Mouse (Mus musculus): ENCODE results near the gene Igsf9.

The Igsf9 gene

DNA sequence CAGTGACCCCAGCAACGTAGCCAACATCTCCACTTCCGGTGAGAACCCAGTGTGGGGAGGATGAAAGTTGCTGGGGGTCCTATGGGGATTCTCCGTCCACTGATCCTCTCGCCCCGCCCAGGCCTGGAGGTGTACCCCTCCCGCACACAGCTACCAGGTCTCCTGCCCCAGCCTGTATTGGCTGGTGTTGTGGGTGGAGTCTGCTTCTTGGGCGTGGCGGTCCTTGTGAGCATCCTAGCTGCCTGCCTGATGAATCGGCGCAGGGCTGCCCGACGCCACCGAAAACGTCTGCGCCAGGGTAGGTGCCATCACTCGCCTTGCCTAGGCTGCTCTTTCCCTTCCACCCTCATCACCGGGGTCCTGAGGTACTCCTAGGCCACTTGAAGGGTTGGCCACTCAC lies 14.4 kb downstream of the Igsf9 start:
- no peak for DNase-seq (ENCODE audit: low spot score)

DNA sequence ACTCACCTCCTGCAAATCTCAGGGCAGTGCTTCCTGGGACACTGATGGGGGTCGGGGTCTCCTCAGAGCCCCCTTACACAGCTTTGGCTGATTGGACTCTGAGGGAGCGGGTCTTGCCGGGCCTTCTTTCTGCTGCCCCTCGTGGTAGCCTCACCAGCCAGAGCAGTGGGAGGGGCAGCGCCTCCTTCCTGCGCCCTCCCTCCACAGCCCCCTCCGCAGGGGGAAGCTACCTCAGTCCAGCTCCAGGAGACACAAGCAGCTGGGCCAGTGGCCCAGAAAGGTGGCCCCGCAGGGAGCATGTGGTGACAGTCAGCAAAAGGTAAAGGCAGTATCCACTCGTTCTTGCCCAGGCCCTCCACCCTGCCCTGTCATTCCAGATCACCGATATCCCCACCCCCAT lies 15.8 kb downstream of the Igsf9 start:
- DNase-seq (ENCODE audit: low spot score) = no peak

DNA sequence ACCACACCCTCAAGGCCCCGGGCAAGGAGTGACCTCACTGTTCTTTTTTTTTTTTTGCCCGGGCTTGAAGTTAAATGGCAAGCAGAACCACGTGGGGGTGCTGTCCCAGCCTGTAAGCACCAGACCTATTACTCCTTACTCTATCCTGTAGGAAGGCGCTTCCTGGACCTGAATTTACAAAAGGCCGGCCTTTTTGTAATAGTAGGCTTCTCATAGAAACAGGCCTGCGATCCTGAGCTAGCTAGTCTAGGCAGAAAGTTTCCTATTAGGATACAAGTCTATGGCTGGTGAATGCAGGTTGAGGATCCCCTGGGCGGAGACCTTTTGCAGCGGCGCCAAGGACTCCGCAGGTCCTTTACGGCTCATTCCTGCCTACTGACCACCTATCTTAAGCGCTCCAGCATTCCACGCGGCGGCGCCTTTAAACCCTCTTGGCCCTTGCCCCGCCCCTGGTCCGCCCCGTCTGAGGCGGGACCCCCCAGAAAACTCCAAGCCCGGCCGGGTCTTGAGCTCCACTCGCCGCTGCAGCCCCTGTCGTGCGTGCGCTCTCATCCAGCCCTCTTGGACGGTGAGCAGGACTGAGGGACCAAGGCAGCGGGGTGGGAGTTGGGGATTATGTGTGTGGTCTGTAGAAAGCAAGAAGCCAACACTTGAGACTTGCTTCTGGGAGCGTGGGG lies 18.3 kb downstream of the Igsf9 start, which contains the start of gene Tagln2:
Gene Tagln2, plus strand, starts transcription at position 283 of the 677 bp plus-strand sequence.
- peak; percentile 93 for DNase-seq (ENCODE audit: low spot score)

DNA sequence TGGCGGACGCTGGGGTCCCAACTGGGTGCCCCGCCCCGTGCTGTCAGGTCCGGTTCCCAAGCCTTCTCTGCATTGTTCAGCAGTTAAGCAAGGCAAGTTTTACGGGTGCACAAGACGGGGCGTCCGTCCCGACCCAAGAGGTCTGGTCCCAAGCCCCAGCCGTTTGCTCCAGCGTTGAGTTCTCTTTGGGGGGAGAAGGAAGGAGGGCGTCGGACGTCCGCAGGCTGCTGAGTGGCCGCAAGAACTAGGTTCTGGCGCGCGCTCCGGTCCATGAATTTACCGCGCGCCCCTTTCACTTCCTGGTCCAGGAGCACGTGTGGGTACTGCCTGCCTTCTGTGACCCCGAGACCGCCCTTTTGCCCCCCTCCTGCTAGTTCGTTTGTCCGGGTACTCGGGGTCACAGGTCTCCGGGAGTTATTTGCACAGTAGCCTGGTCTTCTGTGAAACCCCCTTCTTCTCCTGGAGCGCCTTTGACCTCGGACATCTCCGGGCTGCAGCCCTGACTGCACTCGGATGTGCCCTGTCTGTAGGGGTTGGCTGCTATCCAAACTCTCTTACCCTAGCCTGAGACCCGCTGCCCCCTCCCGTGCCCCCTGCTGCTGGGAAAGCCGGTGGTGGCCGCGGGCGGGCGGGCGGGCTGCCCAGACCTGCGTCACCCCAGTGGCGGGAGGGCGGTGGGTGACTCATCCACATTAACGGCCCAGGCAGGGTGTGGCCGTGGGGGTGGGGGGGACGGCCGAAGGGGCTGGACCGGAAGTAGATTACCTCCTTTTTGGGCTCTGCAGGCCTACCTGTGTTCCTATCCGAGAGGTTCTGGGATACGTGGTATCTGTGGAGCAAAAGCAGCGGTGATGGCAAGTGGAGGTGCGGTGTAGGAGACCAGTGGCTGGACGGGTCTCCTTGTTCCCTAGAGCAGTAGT lies 19.1 kb downstream of the Igsf9 start:
- DNase-seq (ENCODE audit: low spot score) = peak; percentile 84

DNA sequence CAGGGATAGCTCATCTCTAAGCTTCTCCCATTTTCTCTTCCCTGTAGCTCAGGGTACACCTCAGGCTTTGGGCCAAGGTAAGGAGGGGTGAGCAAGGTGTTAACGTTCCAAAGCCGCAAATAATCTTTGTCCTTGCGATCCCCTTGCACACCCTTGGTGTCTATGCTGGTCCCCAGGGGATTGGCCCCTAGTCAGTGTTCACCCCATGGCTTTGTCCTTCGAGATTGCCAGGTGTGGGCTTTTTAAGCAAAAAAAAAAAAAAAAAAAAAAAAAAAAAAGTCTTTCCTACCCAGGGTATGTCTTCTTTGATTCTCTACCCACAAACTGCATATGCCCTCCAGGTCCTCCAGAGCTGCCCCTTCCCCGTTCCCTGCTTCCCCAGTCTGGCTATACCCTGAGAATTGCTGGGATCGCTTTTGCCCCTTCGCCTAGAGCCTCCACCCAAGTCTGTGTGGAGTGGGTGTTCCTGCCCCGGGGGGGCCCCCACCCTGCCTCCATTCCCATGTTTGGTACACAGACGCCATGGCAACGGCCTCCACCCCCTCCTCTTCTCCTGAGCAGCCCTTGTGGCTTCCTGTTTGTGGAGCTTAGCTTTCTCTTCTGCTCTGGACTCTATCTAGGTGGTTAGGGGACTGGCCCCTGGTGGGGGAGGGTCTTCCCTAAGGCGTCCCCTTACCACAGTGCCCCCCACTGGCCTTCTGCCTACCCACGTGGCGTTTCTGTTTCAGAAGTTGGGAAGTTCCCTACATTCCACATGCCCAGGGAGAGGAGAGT lies 20.0 kb downstream of the Igsf9 start:
- DNase-seq (ENCODE audit: low spot score) = peak; percentile 81

DNA sequence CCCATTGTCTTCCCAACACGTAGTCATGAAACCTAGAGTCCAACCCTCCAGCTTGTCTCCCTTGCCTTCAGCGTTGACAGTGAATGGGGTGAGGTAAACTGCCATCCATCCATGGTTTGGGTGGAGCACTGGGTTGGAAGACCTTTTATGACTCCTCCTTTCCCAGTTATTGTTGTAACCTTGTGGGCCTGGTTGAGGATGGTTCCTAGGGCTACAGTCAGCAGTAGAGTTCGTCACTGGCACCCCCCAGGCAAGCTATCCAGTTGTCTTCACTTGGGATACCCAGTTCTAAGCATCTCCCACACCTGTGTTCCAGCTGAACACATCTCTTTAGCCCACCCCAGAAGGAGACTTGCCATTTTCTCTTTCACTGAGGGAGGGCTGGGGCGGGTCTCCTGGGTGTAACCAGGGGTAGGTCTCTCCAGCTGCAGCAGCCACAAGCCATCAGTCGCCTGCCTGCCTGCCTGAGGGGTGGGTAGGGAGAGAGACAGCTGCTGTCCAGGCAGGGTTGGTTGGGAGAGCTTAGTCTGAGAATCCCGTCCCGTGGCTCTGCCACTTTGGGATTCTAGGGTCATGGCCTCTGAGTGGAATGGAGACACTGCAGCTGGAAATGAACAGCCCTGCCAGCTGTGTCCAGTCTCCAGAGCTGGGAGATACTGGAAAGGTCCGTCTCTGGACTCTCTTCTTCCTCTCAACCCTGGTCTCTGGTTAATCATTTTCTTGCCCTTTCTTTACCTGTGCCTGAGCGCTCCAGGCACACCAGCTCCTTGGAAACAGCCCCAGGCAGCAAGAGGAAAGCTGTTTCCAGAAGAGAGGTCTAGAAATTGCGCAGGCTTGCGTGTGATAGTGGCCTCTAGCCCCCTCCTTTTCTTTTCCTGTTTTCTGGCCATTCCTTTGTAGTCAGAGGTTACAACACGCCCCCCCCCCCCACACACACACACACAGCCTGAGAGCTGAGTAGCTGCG lies 20.8 kb downstream of the Igsf9 start:
- peak; percentile 74 for DNase-seq (ENCODE audit: low spot score)

DNA sequence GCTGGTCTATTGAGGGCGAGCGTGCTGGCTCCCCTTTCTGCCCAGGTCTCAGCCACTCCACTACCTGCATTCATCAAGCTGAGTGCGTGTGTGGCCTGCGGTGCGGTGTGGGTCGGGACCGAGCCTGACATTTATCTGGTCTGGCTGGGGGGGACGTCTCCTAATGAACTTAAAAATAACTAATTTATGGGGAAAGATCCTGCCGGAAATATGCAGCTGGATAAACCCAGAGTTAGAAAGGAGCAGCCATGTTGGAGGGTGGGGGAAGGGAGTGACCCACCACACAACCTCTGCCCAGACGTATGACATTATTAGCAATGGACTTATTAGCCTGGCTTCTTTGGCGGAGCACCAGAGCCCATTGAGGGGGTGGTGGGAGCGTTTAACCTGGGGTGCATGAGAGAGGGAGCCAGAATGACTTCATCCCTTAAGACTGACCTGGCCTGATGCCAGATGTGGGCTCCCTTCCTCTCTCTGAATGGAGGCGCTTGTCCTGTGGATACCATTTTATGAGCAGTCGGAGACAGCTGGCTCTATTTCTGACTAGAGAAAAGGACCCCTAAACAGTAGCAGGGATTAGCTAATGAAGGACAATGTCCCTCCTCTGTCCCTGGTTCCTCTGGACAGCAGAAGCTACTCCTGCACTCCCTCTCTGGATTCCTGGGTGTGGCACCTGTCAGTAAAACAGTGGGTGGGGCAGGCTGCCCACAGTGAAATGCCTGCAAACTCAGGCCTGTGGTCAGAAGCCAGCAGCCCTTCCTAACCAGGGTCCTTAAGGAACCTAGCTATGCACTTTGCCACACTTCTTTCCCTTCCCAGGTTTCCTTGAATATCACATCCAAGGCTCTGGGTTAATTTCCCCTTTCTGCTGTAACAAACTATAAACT lies 21.8 kb downstream of the Igsf9 start:
- DNase-seq (ENCODE audit: low spot score) = no peak

DNA sequence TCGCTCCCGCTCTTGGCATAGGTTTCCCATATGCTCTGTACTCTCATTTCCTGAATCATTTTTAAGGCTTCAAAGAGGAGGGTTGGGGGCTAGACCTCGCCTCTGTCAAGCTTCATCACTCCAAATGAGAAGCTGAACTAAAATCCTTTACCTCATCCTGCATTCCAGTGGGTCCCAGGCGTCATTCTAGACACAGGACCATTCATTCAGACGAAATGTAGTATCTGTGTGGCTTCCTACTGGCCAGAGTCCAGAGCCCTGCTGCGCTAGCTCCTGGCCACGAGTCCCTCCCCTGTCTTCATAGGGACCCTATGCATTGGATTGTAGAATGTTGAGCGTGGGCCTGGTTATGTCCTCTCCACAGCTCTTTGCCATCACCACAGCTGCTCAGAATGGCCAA lies 23.2 kb downstream of the Igsf9 start:
- DNase-seq (ENCODE audit: low spot score) = no peak

DNA sequence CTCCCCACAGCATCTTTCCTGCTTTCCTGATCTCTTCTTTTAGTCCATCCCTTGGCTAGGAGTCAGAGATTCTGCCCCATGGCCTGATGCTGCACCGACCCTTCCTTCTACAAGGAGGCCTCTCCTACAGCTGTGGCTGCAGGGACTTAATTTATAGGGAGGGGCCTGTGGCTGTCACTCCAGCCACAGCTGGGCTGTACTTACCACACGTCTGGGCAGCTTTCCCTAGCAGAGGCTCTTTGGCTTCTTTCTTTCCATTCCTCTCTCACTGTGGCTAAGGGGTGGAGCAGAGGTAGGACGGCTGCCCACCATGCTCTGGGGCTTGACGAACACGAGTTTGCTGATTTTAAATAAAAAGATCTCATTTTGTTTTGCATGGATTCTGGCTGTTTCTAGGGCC lies 25.4 kb downstream of the Igsf9 start:
- no peak for DNase-seq (ENCODE audit: low spot score)

DNA sequence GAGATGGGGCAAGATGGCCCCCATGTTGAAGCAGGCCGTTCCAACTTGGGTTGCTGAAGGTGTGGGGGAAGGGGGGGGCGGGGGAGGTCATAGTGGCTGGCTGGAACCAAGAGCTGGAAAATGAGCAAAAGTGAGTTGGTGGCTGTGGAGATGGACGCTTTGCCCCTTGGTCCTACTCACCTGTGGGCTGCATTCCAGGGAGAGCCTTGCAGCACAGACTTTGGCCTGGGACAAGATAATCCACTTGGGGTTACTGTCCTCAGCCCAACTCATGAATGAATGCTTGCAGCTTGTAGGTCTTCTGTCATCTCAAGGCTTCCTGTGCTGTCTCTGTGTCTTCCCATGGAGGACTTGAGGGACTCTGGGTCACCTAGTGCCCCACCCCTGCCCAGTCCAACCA lies 26.1 kb downstream of the Igsf9 start:
- DNase-seq (ENCODE audit: low spot score) = no peak

DNA sequence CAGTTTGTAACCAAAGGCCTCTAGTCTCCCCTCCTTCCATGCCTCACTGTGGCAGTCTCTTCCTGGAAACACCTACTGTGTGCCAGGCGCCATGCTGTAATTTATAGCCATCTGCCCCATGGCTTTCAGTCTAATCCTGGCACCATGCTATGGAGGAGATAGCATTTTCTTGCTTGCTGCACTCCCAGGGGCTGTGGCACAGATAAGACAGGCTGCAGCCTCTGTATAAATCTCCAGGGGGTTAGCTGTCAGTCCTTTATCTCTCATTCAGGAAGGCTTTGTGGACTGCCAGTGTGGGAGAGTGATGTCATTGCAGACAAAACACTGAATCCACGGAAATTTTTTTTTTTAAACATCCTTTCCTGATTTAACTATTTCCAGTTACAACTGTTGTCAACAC lies 26.6 kb downstream of the Igsf9 start:
- no peak for DNase-seq (ENCODE audit: low spot score)

DNA sequence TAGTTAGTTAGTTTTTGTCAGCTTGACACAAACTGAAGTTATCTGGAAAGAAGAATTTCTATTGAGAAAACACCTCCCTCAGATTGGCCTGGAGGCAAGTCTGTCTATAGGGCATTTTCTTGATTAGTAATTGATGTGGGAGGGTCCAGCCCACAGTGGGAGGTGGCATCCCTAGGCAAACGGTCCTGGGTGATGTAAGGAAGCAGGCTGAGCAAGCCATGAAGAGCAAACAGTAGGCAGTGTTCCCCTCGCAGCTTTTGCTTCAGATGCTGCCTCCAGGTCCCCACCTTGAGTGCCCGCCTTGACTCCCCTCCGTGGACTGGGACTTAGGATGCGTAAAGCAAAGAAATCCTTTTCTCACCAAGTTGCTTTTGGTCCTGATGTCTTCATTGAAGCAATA lies 27.6 kb downstream of the Igsf9 start:
- no peak for DNase-seq (ENCODE audit: low spot score)

DNA sequence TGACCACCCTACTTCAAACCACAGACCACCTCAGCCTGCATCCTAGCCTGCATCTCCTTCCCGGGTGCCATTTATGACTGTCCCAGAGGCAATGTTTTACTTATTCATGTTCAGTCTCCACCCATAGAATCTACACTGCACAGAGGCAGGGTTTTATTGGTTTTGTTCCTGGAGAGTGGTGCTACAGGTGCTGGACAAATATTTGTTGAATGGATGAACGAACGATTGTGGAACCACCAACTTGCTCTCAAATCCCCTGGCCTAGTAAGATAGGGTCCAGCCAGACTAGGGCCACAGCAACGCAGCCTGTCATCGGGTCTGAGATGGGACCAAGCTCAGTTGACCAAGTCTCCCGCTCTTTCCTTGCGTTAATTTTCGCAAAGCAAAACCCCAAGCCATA lies 28.4 kb downstream of the Igsf9 start:
- DNase-seq (ENCODE audit: low spot score) = no peak

DNA sequence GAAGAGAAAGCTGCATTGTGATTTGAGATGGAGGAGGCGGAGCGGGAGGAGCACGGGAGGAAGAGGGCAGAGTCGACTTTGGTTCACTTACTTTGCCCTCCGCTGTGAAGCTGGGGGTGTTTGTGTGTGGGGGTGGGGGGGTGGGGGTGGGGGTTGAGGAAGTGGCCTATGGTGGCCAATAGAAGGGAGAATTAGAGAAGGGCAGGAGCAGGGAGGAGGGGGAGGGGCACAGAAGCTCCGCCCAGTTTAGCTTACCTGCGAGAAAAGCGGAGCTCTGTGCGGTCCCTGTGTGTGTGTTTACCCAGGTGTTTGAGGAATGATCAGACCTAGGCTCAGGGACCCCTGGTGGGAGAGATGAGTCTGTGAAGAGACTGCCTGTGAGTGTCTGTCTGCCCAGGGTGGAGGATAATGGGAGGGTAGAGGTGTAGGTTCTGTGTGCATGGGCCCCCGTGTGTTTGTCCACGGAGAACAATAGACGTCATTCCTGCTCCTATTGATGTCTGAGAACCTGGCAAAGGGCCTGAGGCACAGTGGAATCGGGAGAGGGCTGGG lies 28.9 kb downstream of the Igsf9 start:
- DNase-seq (ENCODE audit: low spot score) = peak; percentile 84

DNA sequence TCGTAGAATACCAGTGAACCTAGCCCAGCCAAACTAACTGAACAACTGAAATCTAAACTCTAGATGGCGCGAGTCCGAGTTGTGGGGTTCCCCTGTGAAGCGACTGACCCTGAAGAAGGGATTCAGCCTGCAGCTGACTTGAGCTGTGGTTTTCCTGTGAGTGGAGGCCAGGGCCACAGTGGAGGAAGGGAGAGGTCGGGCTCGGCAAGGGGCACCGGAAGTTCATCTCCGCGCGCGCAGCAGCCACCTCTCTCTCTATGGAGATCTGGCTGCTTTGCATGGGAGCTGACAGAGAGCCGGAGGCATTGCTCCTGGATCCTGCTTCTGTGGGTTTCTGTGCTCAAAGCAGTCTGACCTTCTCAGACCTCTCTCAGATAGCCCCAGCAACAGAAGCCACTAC lies 31.4 kb downstream of the Igsf9 start:
- peak; percentile 51 for DNase-seq (ENCODE audit: low spot score)

DNA sequence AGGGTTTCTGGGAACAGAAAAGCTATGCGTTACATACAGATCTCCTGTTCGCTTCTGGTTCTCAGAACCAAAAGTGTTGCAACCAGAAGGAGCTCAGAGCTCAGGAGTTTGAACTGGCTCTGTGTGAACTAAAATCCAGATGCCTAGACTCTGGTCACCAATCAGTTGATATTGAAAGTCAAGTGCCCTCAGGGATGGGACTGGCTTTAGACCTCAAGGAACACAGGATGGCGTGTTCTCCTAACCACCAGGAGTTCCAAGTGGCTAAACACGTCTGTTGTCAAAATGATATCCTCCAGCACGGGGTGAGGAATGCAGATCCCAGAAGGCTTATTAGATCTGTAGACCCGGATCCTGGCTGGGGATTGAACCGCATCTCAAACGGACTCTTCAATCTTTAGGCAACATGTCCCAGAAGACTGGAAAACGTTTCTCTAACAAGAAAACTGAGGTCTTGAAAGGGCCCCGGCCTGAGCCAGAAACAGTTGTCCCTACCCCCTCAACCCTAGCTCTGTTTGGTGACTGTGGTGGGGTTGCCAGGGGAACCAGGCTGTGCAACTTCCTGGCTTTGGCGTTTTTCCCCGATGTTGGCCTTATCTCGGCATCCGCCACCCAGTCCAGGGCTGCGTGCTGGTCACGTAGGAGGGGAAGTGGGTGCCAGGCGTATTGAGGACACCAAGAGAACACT lies 32.1 kb downstream of the Igsf9 start:
- peak; percentile 34 for DNase-seq (ENCODE audit: low spot score)

DNA sequence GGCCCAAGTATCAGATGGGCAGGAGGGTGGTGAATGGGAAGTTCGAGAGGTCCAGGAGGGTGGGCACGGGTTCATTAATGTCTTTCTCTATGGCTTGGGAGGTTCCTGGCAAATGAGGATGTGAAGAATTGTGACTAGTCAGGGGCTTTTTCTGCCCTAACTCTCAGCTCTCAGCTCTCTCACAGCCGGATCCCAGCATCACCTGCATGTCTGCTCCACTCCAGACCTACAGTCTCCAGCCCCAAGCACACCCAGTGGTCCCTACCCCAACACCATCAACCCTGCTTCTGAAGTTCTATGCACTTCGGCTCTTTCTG lies 32.6 kb downstream of the Igsf9 start:
- no peak for DNase-seq (ENCODE audit: low spot score)

DNA sequence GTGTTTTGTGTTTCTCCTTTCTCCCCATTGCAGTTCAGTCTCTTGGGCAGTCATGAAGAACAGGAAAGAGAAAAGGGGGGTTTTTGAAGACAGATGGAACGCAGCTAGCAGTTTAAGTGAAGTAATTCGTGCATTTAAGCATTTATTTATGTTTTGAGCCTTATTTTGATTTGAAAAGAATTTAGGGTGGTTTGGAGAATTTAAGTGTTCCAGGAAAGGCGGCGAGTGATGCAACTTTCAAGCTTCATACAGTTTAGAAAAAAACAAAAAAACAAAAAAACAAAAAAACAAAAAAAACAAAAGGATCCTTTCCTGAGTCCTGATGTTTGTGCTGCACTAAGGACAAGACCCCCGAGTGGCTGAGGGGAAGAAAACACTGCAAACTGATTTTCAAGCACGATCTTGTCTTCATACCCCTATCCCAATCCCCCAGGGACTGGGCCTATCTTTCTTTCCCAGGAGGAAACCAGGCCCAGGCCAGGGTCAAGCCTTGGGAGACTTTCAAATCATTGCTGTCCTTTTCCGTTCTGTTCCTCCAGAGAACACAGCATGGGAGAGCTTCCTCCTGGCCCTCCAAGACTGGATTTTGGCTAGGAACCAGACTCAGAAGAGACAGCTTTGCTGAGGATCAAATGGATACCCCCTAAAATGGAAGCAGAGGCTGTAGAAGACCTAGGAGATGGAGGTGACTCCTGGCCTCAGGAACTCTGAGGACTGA lies 33.1 kb downstream of the Igsf9 start:
- no peak for DNase-seq (ENCODE audit: low spot score)

DNA sequence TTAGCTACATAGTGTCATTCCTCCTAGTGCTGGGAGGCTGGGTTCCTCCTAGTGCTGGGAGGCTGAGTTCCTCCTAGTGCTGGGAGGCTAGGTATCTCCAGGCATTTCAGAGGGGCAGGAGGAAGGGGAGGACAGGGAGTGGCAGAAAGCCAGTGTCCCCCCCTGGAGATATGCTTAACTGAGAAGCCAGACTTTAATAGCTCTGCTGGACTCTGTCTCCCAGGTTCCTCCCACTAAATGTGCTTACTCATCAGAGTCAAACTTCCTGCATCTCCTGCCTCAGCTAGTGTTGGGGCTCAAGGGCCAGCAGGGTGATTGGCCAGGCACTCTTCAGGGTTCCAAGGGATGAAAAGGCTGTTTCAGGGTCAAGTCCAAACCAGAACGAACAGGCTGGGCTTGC lies 33.8 kb downstream of the Igsf9 start:
- DNase-seq (ENCODE audit: low spot score) = no peak
